Mouse (Mus musculus): Measurements from ENCODE around the gene Magi2. TPM values are rescaled to one million over a fixed set of nuclear protein-coding genes. Genes with fewer than 3 reads are reported as not detected.

Magi2 gene
- polyA plus RNA-seq, 3 experiments from 2014 or later, result 0.15 to 0.30 (median 0.26) TPM

DNA sequence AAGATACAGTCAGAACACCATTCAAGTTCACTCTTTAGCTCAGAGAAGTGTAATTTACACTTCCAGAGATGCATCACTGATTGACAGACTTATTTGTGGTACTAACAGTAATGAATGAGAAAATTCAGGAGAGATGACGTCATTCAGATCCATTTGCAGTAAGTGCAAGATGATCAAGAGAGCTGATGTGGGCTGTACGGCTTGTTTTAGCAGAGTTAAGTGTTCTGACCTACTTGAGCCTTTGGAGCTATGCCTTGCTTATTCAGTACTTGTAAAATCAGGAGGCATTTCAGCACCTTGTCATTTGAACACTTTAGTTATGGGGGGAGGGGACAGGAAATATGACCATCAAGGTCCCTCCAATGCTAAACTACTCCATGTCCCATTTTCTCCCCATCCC lies 1383.8 kb downstream of the Magi2 start:
- no peak for ATAC-seq

DNA sequence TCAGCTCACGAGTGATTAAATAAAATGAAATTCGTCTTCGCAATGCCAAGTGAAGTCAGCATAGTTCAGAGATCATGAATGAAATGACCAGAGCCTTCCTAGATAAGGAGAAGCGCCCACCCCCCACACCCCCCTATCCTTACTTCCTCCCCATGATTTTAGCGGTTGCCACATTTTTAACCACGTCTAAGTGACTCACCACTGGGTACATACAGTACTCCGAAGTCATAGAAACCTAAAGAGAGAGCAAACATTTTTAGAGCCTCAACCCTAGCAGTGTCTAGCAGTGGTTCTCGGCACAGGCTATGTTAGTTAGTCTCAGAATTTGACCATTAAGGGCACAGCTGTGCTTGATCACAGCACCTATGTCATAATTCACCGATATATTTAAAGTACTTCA lies 1385.8 kb downstream of the Magi2 start:
- no peak for ATAC-seq

GRCm38 (mm10) chr5:20614891-20615290 lies 1388.1 kb downstream of the Magi2 start:
- ATAC-seq, result no peak

DNA sequence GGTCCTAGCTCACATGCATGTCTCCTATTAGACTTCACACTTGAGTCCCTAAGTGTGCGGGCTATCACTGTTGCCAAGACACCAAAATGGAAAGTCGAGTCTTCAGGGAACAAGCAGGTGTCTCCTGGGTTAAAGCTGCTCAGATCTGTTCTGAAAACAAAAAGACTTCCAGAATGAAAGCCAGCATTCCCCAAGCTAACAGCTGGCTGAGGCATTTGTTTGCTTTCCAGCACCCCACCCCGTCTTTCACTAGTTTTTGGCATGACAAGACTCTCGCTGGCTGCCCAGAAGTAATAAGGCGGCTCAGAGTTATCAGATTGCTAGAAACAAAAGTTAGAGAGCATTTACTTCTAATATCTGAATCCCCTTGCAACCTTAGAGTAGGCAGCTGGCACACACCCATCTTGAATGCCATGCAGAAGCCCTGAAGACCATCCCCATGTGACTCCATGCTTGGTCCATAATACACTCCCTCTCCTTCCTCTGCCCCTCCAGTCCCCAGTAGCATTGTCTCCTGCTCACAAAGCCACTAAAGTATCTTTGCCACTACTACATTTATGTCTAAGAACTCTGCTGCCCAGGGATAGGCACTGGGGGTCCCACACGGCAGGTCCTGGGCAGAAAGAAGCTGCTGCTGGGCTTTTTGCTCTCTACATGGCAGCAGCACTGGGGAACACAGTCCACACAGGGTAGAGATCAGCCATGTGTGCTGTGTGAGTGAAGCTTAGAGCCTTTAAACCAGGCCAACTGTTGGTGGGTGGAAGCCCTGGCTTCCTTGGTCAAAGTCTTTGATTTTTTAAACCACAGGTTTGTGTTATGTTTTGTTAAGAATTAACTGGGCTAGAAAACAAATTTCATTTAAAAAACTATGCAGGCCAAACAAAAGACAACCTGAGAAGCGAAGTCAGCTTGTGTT lies 1394.0 kb downstream of the Magi2 start:
- no peak for ATAC-seq

DNA sequence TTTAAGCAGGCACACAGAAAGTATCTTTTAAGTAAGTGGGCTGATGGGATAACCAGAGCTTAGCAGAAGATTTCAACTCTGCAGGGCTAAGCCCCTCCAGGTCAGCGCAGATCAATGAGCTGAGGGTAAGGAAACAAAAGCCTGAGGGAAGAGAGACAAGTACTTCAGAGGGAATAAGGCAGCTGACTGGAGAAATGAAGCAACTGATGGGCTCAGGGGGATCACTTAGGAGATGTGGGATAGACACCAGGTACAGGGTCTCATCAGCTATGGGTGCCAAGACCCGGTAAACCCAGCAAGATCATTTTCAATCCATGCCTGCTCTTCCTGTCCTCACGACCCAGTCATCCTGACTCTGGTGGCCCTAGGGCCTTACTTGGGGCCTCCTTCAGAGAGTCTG lies 1395.6 kb downstream of the Magi2 start:
- ATAC-seq, result no peak

GRCm38 (mm10) chr5:20622837-20623573 lies 1396.2 kb downstream of the Magi2 start:
- ATAC-seq, result no peak

GRCm38 (mm10) chr5:20625117-20625516 lies 1398.3 kb downstream of the Magi2 start:
- no peak for ATAC-seq

GRCm38 (mm10) chr5:20628954-20629601 lies 1402.2 kb downstream of the Magi2 start:
- no peak for ATAC-seq

- ATAC-seq, result no peak
These were observed 1407.4 kb downstream of the Magi2 start for GRCm38 (mm10) chr5:20634046-20634769.

- no peak for ATAC-seq
These were observed 1408.0 kb downstream of the Magi2 start for GRCm38 (mm10) chr5:20634822-20635221.

GRCm38 (mm10) chr5:20637300-20637989 lies 1410.6 kb downstream of the Magi2 start:
- no peak for ATAC-seq

DNA sequence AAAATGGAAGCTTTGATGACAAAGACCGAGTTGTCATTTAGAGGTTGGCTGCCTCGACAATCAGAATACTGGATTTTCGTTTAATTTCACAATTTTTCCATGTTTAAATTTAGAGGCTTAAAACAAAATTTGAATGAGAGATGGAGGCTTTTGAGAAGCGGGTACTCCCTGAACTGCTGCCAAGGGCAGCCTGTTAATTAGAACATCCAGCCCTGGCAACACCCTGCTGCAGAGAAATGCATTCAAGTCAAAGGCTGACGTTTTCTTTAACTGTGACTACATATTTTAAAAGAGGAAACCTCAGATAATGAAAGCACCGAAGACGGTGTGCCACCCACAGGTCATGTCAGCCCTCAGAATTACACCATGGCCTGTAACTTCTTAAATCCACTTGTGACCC lies 1415.4 kb downstream of the Magi2 start:
- no peak for ATAC-seq

DNA sequence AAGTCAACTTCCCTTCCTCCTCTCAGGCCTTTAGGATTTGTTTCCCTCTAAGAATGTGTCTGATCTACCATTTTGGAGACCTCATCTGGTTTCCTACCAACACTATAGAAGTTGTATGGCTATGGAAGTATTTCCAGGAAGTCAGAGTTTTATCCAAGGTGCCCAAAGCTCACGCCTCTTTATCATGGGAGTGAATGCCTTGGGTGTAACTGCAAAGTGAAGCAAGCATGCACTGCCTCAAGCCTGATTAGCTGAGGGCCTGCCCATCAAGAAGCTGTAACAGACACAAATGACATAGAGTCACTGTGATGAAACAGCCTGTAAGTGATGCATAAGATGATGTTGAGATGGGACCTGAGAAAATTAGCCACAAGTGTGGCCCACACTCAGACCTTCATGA lies 1416.9 kb downstream of the Magi2 start:
- no peak for ATAC-seq

DNA sequence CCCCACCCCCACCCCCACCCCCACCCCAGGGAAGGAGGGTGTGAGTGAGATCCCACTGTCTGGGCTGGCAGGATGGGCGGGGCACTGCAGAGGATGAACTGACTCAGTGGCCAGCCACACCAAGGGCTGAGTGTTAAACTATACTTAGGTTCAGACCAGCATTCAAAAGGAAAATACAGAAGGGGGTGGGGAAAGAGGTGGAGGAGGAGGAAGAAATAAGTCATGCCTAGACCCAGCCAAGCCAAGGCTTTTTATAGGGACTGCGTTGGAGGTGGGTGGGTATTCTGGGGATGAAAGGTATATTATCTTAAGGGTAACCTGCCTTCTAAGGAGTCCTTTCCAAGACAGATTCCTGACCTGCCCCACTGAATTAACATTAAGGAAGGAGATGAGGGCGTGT lies 1420.1 kb downstream of the Magi2 start:
- ATAC-seq, result no peak

DNA sequence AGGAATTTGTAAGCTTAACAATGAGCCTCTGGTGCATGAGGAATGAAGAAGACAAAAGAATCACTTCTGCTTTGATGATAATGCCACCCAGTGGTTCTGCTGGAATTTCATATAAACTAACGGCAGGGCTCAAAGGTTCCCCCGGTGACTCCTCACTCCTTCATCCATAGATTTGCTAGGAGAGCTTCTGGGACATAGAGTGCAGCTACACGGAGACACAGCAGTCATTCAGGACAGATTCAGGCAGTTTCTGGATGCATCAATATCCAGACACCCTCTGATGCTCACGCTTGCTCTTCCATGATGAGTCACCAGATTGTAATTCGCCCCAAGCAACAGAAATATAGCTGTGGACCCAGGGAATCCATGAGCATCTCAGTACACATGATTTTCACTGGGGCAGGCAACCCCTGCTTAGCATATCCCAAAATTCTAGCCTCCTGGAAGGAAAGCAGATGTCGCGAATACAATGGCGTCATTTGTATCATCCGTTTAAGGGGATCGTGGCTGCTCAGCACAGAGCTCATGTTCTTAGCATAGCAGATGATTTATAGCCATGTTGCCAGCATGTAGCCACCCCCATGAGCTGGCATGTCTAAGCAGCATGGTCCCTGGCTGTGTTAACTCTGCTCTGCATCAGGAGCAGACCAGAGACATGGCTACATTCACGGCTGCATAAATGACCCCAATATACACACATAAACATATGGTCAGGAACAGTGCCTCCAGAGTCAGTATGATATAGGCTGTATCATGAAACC lies 1426.8 kb downstream of the Magi2 start:
- no peak for ATAC-seq

DNA sequence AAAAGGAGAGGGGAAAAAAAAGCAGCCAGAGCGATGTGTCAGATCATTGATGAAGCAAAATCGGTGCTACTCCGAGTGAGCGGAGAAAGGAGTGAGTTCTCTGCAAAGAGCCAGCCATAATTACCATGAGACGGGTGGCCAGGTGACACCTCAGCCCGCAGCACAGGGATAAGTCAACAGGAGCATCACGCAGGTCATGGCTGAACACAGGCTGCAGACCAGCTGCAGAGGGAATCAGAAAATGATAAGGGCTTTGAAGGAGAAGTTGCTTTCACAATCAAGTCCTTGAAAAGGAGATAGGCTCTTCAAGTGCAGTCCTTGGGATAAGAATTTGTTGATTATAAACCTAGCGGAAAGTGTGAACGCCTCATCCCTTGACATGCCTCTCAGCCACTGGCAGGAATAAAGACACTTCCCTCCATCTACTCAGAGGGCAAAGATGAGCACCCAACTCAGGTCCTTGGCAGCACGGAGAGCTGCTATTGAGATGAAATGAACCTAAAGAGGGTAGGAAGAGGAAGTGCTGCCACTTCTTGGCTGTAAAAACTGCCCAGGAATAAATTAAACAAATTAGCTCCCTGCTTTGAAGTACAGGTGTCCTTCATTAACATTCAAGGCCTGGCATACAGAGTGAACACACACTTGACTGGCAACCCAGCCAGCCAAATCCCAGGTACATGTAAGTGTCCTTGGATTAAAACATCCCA lies 1428.1 kb downstream of the Magi2 start:
- ATAC-seq, result no peak

DNA sequence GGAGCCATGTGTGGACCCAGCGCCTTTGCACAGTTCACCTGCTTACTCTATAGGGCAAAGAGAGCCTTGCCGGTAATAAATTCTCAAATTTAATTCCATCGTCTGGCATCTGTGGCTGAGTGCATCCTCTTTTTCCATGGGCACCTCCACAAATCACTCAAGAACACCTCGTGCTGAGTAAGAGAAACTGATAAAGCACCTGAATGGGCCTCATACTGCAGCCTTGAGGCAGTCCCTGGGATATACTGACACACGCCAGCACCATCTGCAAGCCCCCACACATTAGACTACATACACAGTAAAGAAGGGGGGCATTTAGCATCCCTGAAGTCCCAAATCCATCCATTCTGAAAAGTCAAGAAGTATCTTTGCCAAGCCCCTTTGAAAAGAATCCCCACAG lies 1430.2 kb downstream of the Magi2 start:
- ATAC-seq, result no peak

DNA sequence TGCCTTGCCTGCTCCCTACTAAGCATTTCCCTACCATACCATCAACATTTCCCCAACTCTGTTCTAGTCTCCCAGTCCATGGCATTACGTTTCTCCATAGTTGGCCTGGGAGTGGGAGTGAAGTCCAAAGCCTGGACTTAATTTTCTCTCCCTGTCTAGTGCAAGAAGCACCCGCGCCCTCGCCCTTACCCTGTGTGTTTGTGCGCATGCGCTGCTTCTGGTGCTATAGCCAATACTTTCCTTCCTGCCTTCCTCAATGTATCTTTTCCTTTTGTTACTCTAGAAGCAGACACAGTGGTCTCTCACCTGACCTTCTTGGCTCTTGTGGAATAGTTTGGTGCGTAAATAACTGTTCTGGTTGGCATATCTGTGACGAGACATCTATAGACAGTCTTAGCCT lies 1440.8 kb downstream of the Magi2 start:
- no peak for ATAC-seq

DNA sequence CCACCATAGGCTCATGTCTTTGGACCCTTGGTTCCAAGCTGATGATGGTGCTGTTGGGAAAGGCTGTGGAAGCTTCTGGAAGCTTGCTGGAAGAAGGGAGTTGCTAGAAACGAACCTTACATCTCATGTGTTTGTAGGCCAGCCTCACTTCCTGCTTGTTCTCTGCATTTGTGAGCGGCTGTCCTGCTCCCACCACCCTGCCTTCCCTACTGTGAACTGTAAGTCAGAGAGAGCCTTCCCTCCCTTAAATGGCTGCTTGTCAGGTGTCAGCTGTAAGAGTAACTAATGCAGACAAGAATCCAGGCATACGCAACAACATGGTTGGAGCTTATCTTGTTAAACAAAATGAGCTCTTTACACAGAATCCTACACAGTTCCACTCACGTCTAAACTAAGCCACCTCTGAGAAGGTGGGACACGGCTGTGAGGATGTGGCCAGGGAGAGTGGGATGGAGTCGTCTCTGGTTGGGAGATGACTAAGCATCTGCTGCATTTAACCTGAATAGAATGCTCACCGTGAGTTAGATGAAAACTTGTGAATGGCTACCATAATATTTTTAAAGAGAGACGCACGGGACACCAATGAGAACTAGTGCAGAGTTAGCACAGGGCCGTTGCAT lies 1442.0 kb downstream of the Magi2 start:
- no peak for ATAC-seq

DNA sequence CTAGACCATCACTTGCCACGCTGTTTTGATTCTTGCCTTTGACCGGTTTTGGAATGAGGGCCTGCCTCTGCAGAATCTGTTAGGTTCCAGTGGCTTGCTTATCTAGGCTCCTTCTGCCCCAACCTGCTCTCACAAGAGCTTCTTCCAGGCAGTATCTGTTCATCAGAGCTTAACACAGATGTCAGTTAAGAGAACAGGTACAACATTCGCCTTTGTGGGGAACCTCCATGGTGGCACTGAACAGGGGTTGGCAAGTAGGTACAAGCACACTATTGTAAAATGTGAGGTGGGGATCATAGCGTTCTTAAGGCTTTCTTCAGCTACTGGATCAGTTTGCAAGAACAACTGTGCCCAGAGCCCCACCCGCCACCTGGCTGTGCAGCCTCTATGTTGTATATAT lies 1442.6 kb downstream of the Magi2 start:
- no peak for ATAC-seq

Data from inflammation-experienced regulatory T-cells, adult 6 months (primary cell).